Mouse (Mus musculus): ENCODE data around the gene Plcb4. TPM values are rescaled to one million over a fixed set of nuclear protein-coding genes. Genes with fewer than 3 reads are reported as not detected.

Plcb4 gene
- polyA plus RNA-seq, 1 experiment from 2014 or later: 25.3 TPM

- 88% methylated on average over 5 of the region's 5 CpGs for WGBS
- H3K4me2 ChIP-seq (ENCODE audit: low read depth, low read length): no peak overlapping the region
- H3K27ac ChIP-seq (ENCODE audit: low read length): no peak overlapping the region
- ATAC-seq (ENCODE audit: insufficient read depth, low FRiP score): no peak
- H3K9me3 ChIP-seq (replicated peaks; ENCODE audit: control insufficient read depth, low read length): no peaks in the 10 kb centered on the region
- H3K4me3 ChIP-seq (replicated peaks; ENCODE audit: low read length): no peak overlapping the region
- no peaks in the 10 kb centered on the region for H3K4me1 ChIP-seq (ENCODE audit: control insufficient read depth, insufficient read depth, low read length)
- no peaks in the 10 kb centered on the region for H3K27me3 ChIP-seq (ENCODE audit: control insufficient read depth, insufficient read depth, low read length)
- no peaks in the 10 kb centered on the region for H3K36me3 ChIP-seq (ENCODE audit: control insufficient read depth, insufficient read depth, low read length)
- no peak overlapping the region for H3K9ac ChIP-seq (ENCODE audit: low read length)
Observed at GRCm38 (mm10) chr2:135755792-135756191, 97.0 kb downstream of the Plcb4 start.

GRCm38 (mm10) chr2:135757478-135757877, 98.7 kb downstream of the Plcb4 start:
- Histone ChIP-seq H3K9me3 (replicated peaks; ENCODE audit: control insufficient read depth, low read length) (no peaks in the 10 kb centered on the region), H3K27ac (ENCODE audit: low read length) (no peak overlapping the region), H3K27me3 (ENCODE audit: control insufficient read depth, insufficient read depth, low read length) (no peaks in the 10 kb centered on the region), H3K4me3 (replicated peaks; ENCODE audit: low read length) (no peak overlapping the region), H3K9ac (ENCODE audit: low read length) (no peak overlapping the region), H3K36me3 (ENCODE audit: control insufficient read depth, insufficient read depth, low read length) (no peaks in the 10 kb centered on the region), H3K4me1 (ENCODE audit: control insufficient read depth, insufficient read depth, low read length) (0 out of 2 replicates have a peak, but pooled peaks cover 2% of the 10 kb centered on the region), H3K4me2 (ENCODE audit: low read depth, low read length) (no peak overlapping the region)
- 89% methylated on average over 3 of the region's 3 CpGs for WGBS
- ATAC-seq (ENCODE audit: insufficient read depth, low FRiP score): no peak

- Histone ChIP-seq H3K4me1 (ENCODE audit: control insufficient read depth, insufficient read depth, low read length) (0 out of 2 replicates have a peak, but pooled peaks cover 2% of the 10 kb centered on the region), H3K4me2 (ENCODE audit: low read depth, low read length) (no peak overlapping the region), H3K27ac (ENCODE audit: low read length) (no peak overlapping the region), H3K9me3 (replicated peaks; ENCODE audit: control insufficient read depth, low read length) (no peaks in the 10 kb centered on the region), H3K27me3 (ENCODE audit: control insufficient read depth, insufficient read depth, low read length) (no peaks in the 10 kb centered on the region), H3K9ac (ENCODE audit: low read length) (no peak overlapping the region), H3K36me3 (ENCODE audit: control insufficient read depth, insufficient read depth, low read length) (no peaks in the 10 kb centered on the region), H3K4me3 (replicated peaks; ENCODE audit: low read length) (no peak overlapping the region)
- 69% methylated on average over 6 of the region's 6 CpGs for WGBS
- no peak for ATAC-seq (ENCODE audit: insufficient read depth, low FRiP score)
Observed at GRCm38 (mm10) chr2:135759499-135760095, 100.8 kb downstream of the Plcb4 start.

GRCm38 (mm10) chr2:135761226-135761802, 102.5 kb downstream of the Plcb4 start:
- no peaks in the 10 kb centered on the region for H3K9me3 ChIP-seq (replicated peaks; ENCODE audit: control insufficient read depth, low read length)

GRCm38 (mm10) chr2:135764706-135765105, 105.9 kb downstream of the Plcb4 start:
- H3K36me3 ChIP-seq (ENCODE audit: control insufficient read depth, insufficient read depth, low read length): no peaks in the 10 kb centered on the region
- peak overlapping the region; percentile 53; the same call in 1 of the 2 replicates for H3K27ac ChIP-seq (ENCODE audit: low read length)
- H3K4me2 ChIP-seq (ENCODE audit: low read depth, low read length): 0 out of 2 replicates have a peak overlapping the region, but pooled peaks have one; percentile 34
- H3K4me1 ChIP-seq (ENCODE audit: control insufficient read depth, insufficient read depth, low read length): peaks cover 15% of the 10 kb centered on the region; the same call in 1 of the 2 replicates
- 0 out of 2 replicates have a peak overlapping the region, but pooled peaks have one; percentile 5 for H3K4me3 ChIP-seq (replicated peaks; ENCODE audit: low read length)
- H3K9ac ChIP-seq (ENCODE audit: low read length): peak overlapping the region; percentile 39; the same call in 1 of the 2 replicates
- 0 out of 2 replicates have a peak, but pooled peaks have one; percentile 41 for ATAC-seq (ENCODE audit: insufficient read depth, low FRiP score)
- WGBS: 53% methylated on average over 8 of the region's 8 CpGs
- H3K9me3 ChIP-seq (replicated peaks; ENCODE audit: control insufficient read depth, low read length): no peaks in the 10 kb centered on the region
- H3K27me3 ChIP-seq (ENCODE audit: control insufficient read depth, insufficient read depth, low read length): no peaks in the 10 kb centered on the region

More at GRCm38 (mm10) chr2:135761226-135761802, 102.5 kb downstream of the Plcb4 start:
- H3K4me3 ChIP-seq (replicated peaks; ENCODE audit: low read length): no peak overlapping the region
- 74% methylated on average over 8 of the region's 8 CpGs for WGBS
- H3K4me2 ChIP-seq (ENCODE audit: low read depth, low read length): no peak overlapping the region
- H3K27ac ChIP-seq (ENCODE audit: low read length): no peak overlapping the region
- H3K27me3 ChIP-seq (ENCODE audit: control insufficient read depth, insufficient read depth, low read length): no peaks in the 10 kb centered on the region
- no peak for ATAC-seq (ENCODE audit: insufficient read depth, low FRiP score)
- H3K9ac ChIP-seq (ENCODE audit: low read length): no peak overlapping the region; the same call in 1 of the 2 replicates
- 0 out of 2 replicates have a peak, but pooled peaks cover 2% of the 10 kb centered on the region for H3K4me1 ChIP-seq (ENCODE audit: control insufficient read depth, insufficient read depth, low read length)
- no peaks in the 10 kb centered on the region for H3K36me3 ChIP-seq (ENCODE audit: control insufficient read depth, insufficient read depth, low read length)

- H3K36me3 ChIP-seq (ENCODE audit: control insufficient read depth, insufficient read depth, low read length): no peaks in the 10 kb centered on the region
- H3K4me3 ChIP-seq (replicated peaks; ENCODE audit: low read length): no peak overlapping the region
- no peak overlapping the region for H3K27ac ChIP-seq (ENCODE audit: low read length)
- no peaks in the 10 kb centered on the region for H3K9me3 ChIP-seq (replicated peaks; ENCODE audit: control insufficient read depth, low read length)
- no peak overlapping the region for H3K4me2 ChIP-seq (ENCODE audit: low read depth, low read length)
- no peak; the same call in 1 of the 2 replicates for ATAC-seq (ENCODE audit: insufficient read depth, low FRiP score)
- H3K9ac ChIP-seq (ENCODE audit: low read length): no peak overlapping the region
- H3K27me3 ChIP-seq (ENCODE audit: control insufficient read depth, insufficient read depth, low read length): no peaks in the 10 kb centered on the region
- WGBS: 71% methylated on average over 6 of the region's 6 CpGs
- peaks cover 12% of the 10 kb centered on the region; the same call in 1 of the 2 replicates for H3K4me1 ChIP-seq (ENCODE audit: control insufficient read depth, insufficient read depth, low read length)
Observed at GRCm38 (mm10) chr2:135766471-135767063, 107.8 kb downstream of the Plcb4 start.

- no peaks in the 10 kb centered on the region for H3K36me3 ChIP-seq (ENCODE audit: control insufficient read depth, insufficient read depth, low read length)
- H3K27ac ChIP-seq (ENCODE audit: low read length): no peak overlapping the region
- H3K4me1 ChIP-seq (ENCODE audit: control insufficient read depth, insufficient read depth, low read length): peaks cover 12% of the 10 kb centered on the region; the same call in 1 of the 2 replicates
- 75% methylated on average over 5 of the region's 5 CpGs for WGBS
- no peaks in the 10 kb centered on the region for H3K27me3 ChIP-seq (ENCODE audit: control insufficient read depth, insufficient read depth, low read length)
- no peak for ATAC-seq (ENCODE audit: insufficient read depth, low FRiP score)
- no peak overlapping the region for H3K4me2 ChIP-seq (ENCODE audit: low read depth, low read length)
- no peak overlapping the region for H3K4me3 ChIP-seq (replicated peaks; ENCODE audit: low read length)
- H3K9ac ChIP-seq (ENCODE audit: low read length): no peak overlapping the region
- no peaks in the 10 kb centered on the region for H3K9me3 ChIP-seq (replicated peaks; ENCODE audit: control insufficient read depth, low read length)
Observed at GRCm38 (mm10) chr2:135767535-135767934, 108.7 kb downstream of the Plcb4 start.

GRCm38 (mm10) chr2:135769701-135770100, 110.9 kb downstream of the Plcb4 start:
- Histone ChIP-seq H3K4me2 (ENCODE audit: low read depth, low read length) (no peak overlapping the region), H3K4me1 (ENCODE audit: control insufficient read depth, insufficient read depth, low read length) (peaks cover 12% of the 10 kb centered on the region; the same call in 1 of the 2 replicates), H3K27me3 (ENCODE audit: control insufficient read depth, insufficient read depth, low read length) (no peaks in the 10 kb centered on the region), H3K4me3 (replicated peaks; ENCODE audit: low read length) (no peak overlapping the region), H3K36me3 (ENCODE audit: control insufficient read depth, insufficient read depth, low read length) (no peaks in the 10 kb centered on the region), H3K9ac (ENCODE audit: low read length) (no peak overlapping the region), H3K9me3 (replicated peaks; ENCODE audit: control insufficient read depth, low read length) (no peaks in the 10 kb centered on the region), H3K27ac (ENCODE audit: low read length) (no peak overlapping the region)
- WGBS: 49% methylated on average over 8 of the region's 8 CpGs
- ATAC-seq (ENCODE audit: insufficient read depth, low FRiP score): peak; percentile 31; the same call in 1 of the 2 replicates

- Histone ChIP-seq H3K27ac (ENCODE audit: low read length) (no peak overlapping the region), H3K36me3 (ENCODE audit: control insufficient read depth, insufficient read depth, low read length) (no peaks in the 10 kb centered on the region), H3K9ac (ENCODE audit: low read length) (no peak overlapping the region), H3K4me3 (replicated peaks; ENCODE audit: low read length) (no peak overlapping the region), H3K27me3 (ENCODE audit: control insufficient read depth, insufficient read depth, low read length) (no peaks in the 10 kb centered on the region), H3K4me2 (ENCODE audit: low read depth, low read length) (no peak overlapping the region), H3K9me3 (replicated peaks; ENCODE audit: control insufficient read depth, low read length) (no peaks in the 10 kb centered on the region), H3K4me1 (ENCODE audit: control insufficient read depth, insufficient read depth, low read length) (peaks cover 12% of the 10 kb centered on the region; the same call in 1 of the 2 replicates)
- ATAC-seq (ENCODE audit: insufficient read depth, low FRiP score): no peak
- WGBS: 86% methylated on average over 9 of the region's 9 CpGs
Observed at GRCm38 (mm10) chr2:135770226-135770625, 111.4 kb downstream of the Plcb4 start.

Data from stomach, embryonic 16.5 days (tissue).